Mouse (Mus musculus) midbrain, postnatal 0 days (tissue): ENCODE data around the gene Gm21149. TPM values are rescaled to one million over a fixed set of nuclear protein-coding genes. Genes with fewer than 3 reads are reported as not detected.
"Not testable (repeated sequence)": the region's sequence is repeated elsewhere in the genome, so short reads cannot be mapped to it uniquely, and the experiment has no call there.

Source experiments
- ATAC-seq: fragments of 200-750 bp; cut with Nextera tagmentation; 2 replicates; pipeline ENCODE4 v1.8.0; 2017; ENCODE audit warnings: moderate number of reproducible peaks, mild to moderate bottlenecking, moderate TSS enrichment, moderate library complexity; ENCODE audit not compliant: low FRiP score
- DNase-seq: peaks from one replicate; pipeline ENCODE4 v3.0.0-alpha.2; 2015; ENCODE audit warnings: low spot score
- H3K27ac ChIP-seq: fragments of 300-500 bp; sonication (generic); 2 replicates; pipeline ENCODE4 v1.5.1; 2014; ENCODE audit warnings: low read depth, mild to moderate bottlenecking, low read length, mixed read lengths
- H3K27me3 ChIP-seq: fragments of 300-500 bp; sonication (generic); 2 replicates; pipeline ENCODE4 v1.6.1; 2014; ENCODE audit warnings: low read length, control low read depth, mixed read lengths; ENCODE audit not compliant: insufficient read depth
- H3K36me3 ChIP-seq: fragments of 300-500 bp; sonication (generic); 2 replicates; pipeline ENCODE4 v1.6.1; 2014; ENCODE audit warnings: low read length, control low read depth, mixed read lengths; ENCODE audit not compliant: insufficient read depth
- H3K4me1 ChIP-seq: fragments of 300-500 bp; sonication (generic); 2 replicates; pipeline ENCODE4 v1.6.1; 2014; ENCODE audit warnings: mild to moderate bottlenecking, control low read depth, antibody characterized with exemption, low read length, mixed read lengths; ENCODE audit not compliant: insufficient read depth
- H3K4me2 ChIP-seq: fragments of 300-500 bp; sonication (generic); 2 replicates; pipeline ENCODE4 v1.6.1; 2014; ENCODE audit warnings: low read depth, mild to moderate bottlenecking, low read length, mixed read lengths; ENCODE audit not compliant: poor library complexity, severe bottlenecking
- H3K4me3 ChIP-seq: fragments of 300-500 bp; sonication (generic); 2 replicates; pipeline ENCODE4 v1.5.1; 2014; ENCODE audit warnings: low read depth, mild to moderate bottlenecking, low read length, moderate library complexity
- H3K9ac ChIP-seq: fragments of 300-500 bp; sonication (generic); replicated peaks from 2 replicates; pipeline ENCODE4 v1.6.1; 2014; ENCODE audit warnings: mild to moderate bottlenecking, low read length, moderate library complexity, mixed read lengths; ENCODE audit not compliant: poor library complexity, severe bottlenecking
- H3K9me3 ChIP-seq: fragments of 300-500 bp; sonication (generic); 2 replicates; pipeline ENCODE4 v1.6.1; 2016; ENCODE audit warnings: low read length, control low read depth
- CTCF ChIP-seq: IDR thresholded peaks from 2 replicates; pipeline ENCODE4 v1.5.1; 2016; ENCODE audit warnings: antibody characterized with exemption, mild to moderate bottlenecking
- WGBS: fragments of 180-500 bp; shearing (Covaris S2); extraction: QIAGEN DNeasy Blood & Tissue Kit; methylation state at CpG from one replicate; pipeline ENCODE4 v1.1.7; 2014; 5-methylcytosine and 5-hydroxymethylcytosine counted together
- polyA plus RNA-seq: library from polyadenylated mRNA; unstranded; fragments of >200 nt; fragmentation: Nextera tagmentation; extraction: Ambion mirVana; gene quantifications from 2 replicates; pipeline ENCODE4 v1.2.1, GENCODE M21; 2015
- total RNA-seq: library from RNA; depleted of rRNA; stranded (reverse); fragments of >200 nt; gene quantifications from 2 replicates; pipeline ENCODE4 v1.2.3, GENCODE M21; 2014; rRNA removed

Gene Gm21149
- total and polyA plus RNA-seq, 2 experiments from 2014 or later: not detected

DNA sequence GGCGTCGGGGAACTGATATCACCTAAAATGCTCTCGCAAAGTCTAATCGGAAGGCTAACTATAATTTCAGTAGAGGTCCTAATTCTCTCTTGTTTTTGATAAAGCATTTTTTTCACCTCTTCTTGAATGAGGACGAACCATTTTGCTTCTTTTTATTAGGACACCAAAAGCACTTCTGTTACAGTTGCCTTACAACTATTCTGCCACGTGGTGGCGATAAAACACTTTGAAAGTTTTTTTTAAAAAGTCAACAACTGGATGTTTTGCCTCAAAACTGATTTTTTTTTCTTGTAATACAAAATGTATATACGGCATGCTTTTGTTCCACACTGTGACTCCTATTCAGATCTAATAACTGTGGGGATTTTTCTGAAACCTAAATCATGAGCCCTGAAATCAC lies 14.7 kb downstream of the Gm21149 start:
- not testable (repeated sequence) for H3K27ac ChIP-seq, ATAC-seq, H3K4me2 ChIP-seq, H3K36me3 ChIP-seq, H3K4me1 ChIP-seq, H3K9ac ChIP-seq, H3K4me3 ChIP-seq, H3K27me3 ChIP-seq
- WGBS: 62% methylated on average over 8 of the region's 8 CpGs
- TF ChIP-seq CTCF: peak; percentile 36; the same call in 1 of the 2 replicates
- DNase-seq: peak; percentile 42
- H3K9me3 ChIP-seq: peaks cover 18% of the 10 kb centered on the region

DNA sequence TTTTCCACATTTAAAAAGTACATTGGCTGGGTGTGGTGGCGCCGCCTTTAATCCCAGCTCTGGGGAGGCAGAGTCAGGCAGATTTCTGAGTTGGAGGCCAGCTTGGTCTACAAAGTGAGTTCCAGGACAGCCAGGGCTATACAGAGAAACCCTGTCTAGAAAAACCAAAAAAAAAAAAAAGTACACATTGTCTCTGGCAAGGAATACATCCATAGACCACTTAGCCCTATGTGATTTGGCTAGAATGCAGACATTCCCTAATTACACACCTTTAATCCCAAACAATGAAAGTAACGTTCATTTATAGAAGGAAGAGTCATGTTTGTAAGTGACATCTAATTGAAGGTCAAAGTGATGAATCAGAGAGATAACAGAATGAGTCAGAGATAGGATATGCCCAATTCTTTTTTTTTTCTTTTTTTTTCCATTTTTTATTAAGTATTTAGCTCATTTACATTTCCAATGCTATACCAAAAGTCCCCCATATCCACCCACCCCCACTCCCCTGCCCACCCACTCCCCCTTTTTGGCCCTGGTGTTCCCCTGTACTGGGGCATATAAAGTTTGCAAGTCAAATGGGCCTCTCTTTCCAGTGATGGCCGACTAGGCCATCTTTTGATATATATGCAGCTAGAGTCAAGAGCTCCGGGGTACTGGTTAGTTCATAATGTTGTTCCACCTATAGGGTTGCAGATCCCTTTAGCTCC lies 18.3 kb downstream of the Gm21149 start:
- peak; percentile 38; the same call in 1 of the 2 replicates for ATAC-seq
- not testable (repeated sequence) for H3K4me2 ChIP-seq, H3K4me1 ChIP-seq, DNase-seq, H3K36me3 ChIP-seq, H3K27me3 ChIP-seq, H3K4me3 ChIP-seq, H3K9ac ChIP-seq, H3K27ac ChIP-seq
- peaks cover 14% of the 10 kb centered on the region for H3K9me3 ChIP-seq
- WGBS: 79% methylated on average over 3 of the region's 5 CpGs

Other genes with a start within 250 kb of the Gm21149 start
- gene Gm21190, start 52.7 kb upstream of the Gm21149 start, total RNA-seq: not detected in 2 replicates
- not detected in 2 replicates for gene Gm21190, start 52.7 kb upstream of the Gm21149 start, polyA plus RNA-seq
- gene Gm21083, start 100.8 kb upstream of the Gm21149 start, total RNA-seq: not detected in 2 replicates
- gene Gm21083, start 100.8 kb upstream of the Gm21149 start, polyA plus RNA-seq: not detected in 2 replicates
- not detected in 2 replicates for gene Speer4d, start 142.5 kb upstream of the Gm21149 start, total RNA-seq
- not detected in 2 replicates for gene Speer4d, start 142.5 kb upstream of the Gm21149 start, polyA plus RNA-seq
- gene 4930572O03Rik, start 180.5 kb upstream of the Gm21149 start, total RNA-seq: not detected in 2 replicates
- gene 4930572O03Rik, start 180.5 kb upstream of the Gm21149 start, polyA plus RNA-seq: not detected in 2 replicates
- gene Speer4c, start 237.7 kb upstream of the Gm21149 start, total RNA-seq: not detected in 2 replicates
- 0.20 TPM in 1 of 2 replicates, not detected in the other for gene Speer4c, start 237.7 kb upstream of the Gm21149 start, polyA plus RNA-seq